Comparison of ENCODE assay signal across 13 mouse cellular contexts in genomic region chr14:28980482-28980881, GRCm38 (mm10). TPM values are rescaled to one million over a fixed set of nuclear protein-coding genes. Genes with fewer than 3 reads are reported as not detected.
DNase-seq lines count a peak whose midpoint lies in the region; ATAC-seq and TF ChIP-seq lines count a peak whose summit lies in the region.
"Had no signal": no experiment of that assay in that cellular context is flagged by ENCODE, and none has a peak within 500 bp of the region (broad histone marks: within the 10 kb centered on the region; RNA-seq: fewer than 3 reads in every experiment).

No protein-coding gene starts in this region.

- TF ChIP-seq CTCF in cortical plate, adult 2 months (IDR thresholded peaks at IDR 0.05; ENCODE audit: extremely low read depth, insufficient read depth, low read length), result 0 out of 2 replicates have a peak, but pooled peaks have one; percentile 2

- 36% methylated on average over 3 of the region's 3 CpGs for WGBS in hindbrain, embryonic 10.5 days
- WGBS in hindbrain, embryonic 12.5 days, result 32% methylated on average over 3 of the region's 3 CpGs
- 30% methylated on average over 3 of the region's 3 CpGs for WGBS in midbrain, embryonic 10.5 days
- WGBS in midbrain, embryonic 15.5 days, result 36% methylated on average over 3 of the region's 3 CpGs

- ATAC-seq in hindbrain, embryonic 12.5 days (ENCODE audit: low FRiP score), result no peak
- ATAC-seq in midbrain, embryonic 15.5 days (replicated peaks), result no peak

- H3K4me3 ChIP-seq in hindbrain, embryonic 10.5 days, result no peak overlapping the region
- no peak overlapping the region for H3K4me3 ChIP-seq in hindbrain, embryonic 12.5 days
- H3K4me3 ChIP-seq in midbrain, embryonic 10.5 days, result no peak overlapping the region
- H3K4me3 ChIP-seq in midbrain, embryonic 15.5 days, result no peak overlapping the region
- no peak overlapping the region for H3K4me3 ChIP-seq in cortical plate, adult 2 months (ENCODE audit: insufficient read depth, low read length)
- H3K4me3 ChIP-seq: heart, embryonic 10.5 days had no signal

- no peaks in the 10 kb centered on the region for H3K36me3 ChIP-seq in hindbrain, embryonic 10.5 days
- no peaks in the 10 kb centered on the region for H3K36me3 ChIP-seq in hindbrain, embryonic 12.5 days
- no peaks in the 10 kb centered on the region for H3K36me3 ChIP-seq in midbrain, embryonic 10.5 days
- no peaks in the 10 kb centered on the region for H3K36me3 ChIP-seq in midbrain, embryonic 15.5 days (replicated peaks)
- H3K36me3 ChIP-seq: heart, embryonic 10.5 days had no signal

- H3K9ac ChIP-seq in hindbrain, embryonic 12.5 days, result no peak overlapping the region
- H3K9ac ChIP-seq in midbrain, embryonic 15.5 days, result no peak overlapping the region

- DNase-seq in hindbrain, embryonic 10.5 days (ENCODE audit: low spot score), result peak; percentile 40
- peak; percentile 40 for DNase-seq in midbrain, embryonic 10.5 days (ENCODE audit: low spot score)
- DNase-seq in retina, embryonic 14.5 days (ENCODE audit: low spot score), result peak; percentile 44
- DNase-seq in testis, postnatal 10 days (ENCODE audit: low spot score), result no peak
- no peak for DNase-seq in layer of hippocampus, adult 18-20 months (ENCODE audit: low spot score in 2 of 2)
- DNase-seq: adrenal gland, postnatal 36 days; cerebellum, adult 8-10 months; lung, adult 2 months had no signal

- no peaks in the 10 kb centered on the region for H3K27me3 ChIP-seq in hindbrain, embryonic 10.5 days (ENCODE audit: insufficient read depth, poor library complexity, severe bottlenecking)
- no peaks in the 10 kb centered on the region for H3K27me3 ChIP-seq in hindbrain, embryonic 12.5 days
- H3K27me3 ChIP-seq in midbrain, embryonic 10.5 days (ENCODE audit: low read depth, poor library complexity, severe bottlenecking), result no peaks in the 10 kb centered on the region
- H3K27me3 ChIP-seq in midbrain, embryonic 15.5 days (replicated peaks), result no peaks in the 10 kb centered on the region

- H3K4me2 ChIP-seq in hindbrain, embryonic 12.5 days (replicated peaks), result no peak overlapping the region
- H3K4me2 ChIP-seq in midbrain, embryonic 15.5 days, result no peak overlapping the region

- H3K27ac ChIP-seq in hindbrain, embryonic 10.5 days, result peak overlapping the region; percentile 13; the same call in 1 of the 2 replicates
- H3K27ac ChIP-seq in hindbrain, embryonic 12.5 days, result no peak overlapping the region
- peak overlapping the region; percentile 63; the same call in 1 of the 2 replicates for H3K27ac ChIP-seq in midbrain, embryonic 10.5 days (replicated peaks)
- H3K27ac ChIP-seq in midbrain, embryonic 15.5 days, result no peak overlapping the region
- no peak overlapping the region for H3K27ac ChIP-seq in cortical plate, adult 2 months (ENCODE audit: insufficient read depth, low read length)
- H3K27ac ChIP-seq: heart, embryonic 10.5 days had no signal

- no peaks in the 10 kb centered on the region for H3K9me3 ChIP-seq in hindbrain, embryonic 10.5 days
- no peaks in the 10 kb centered on the region for H3K9me3 ChIP-seq in hindbrain, embryonic 12.5 days (replicated peaks)
- no peaks in the 10 kb centered on the region for H3K9me3 ChIP-seq in midbrain, embryonic 10.5 days (replicated peaks)
- H3K9me3 ChIP-seq in midbrain, embryonic 15.5 days, result no peaks in the 10 kb centered on the region
- H3K9me3 ChIP-seq: heart, embryonic 10.5 days had no signal

- TF ChIP-seq POLR2A in cortical plate, adult 2 months (IDR thresholded peaks at IDR 0.05; ENCODE audit: extremely low read depth, insufficient read depth, low read length), result no peak

- peaks cover 7% of the 10 kb centered on the region for H3K4me1 ChIP-seq in hindbrain, embryonic 10.5 days (replicated peaks)
- 0 out of 2 replicates have a peak, but pooled peaks cover 5% of the 10 kb centered on the region for H3K4me1 ChIP-seq in hindbrain, embryonic 12.5 days
- peaks cover 13% of the 10 kb centered on the region for H3K4me1 ChIP-seq in midbrain, embryonic 10.5 days
- no peaks in the 10 kb centered on the region for H3K4me1 ChIP-seq in midbrain, embryonic 15.5 days
- peaks cover 2% of the 10 kb centered on the region; the same call in 1 of the 2 replicates for H3K4me1 ChIP-seq in cortical plate, adult 2 months (ENCODE audit: control insufficient read depth, insufficient read depth, low read length)

RNA-seq across cellular contexts. Expression of gene Lrtm1, which starts 37.5 kb away (rescaled TPM):
- 0.86 and 1.7 TPM in 2 replicates for polyA plus RNA-seq in hindbrain, embryonic 10.5 days (2016; fragmentation: Nextera tagmentation; extraction: Ambion mirVana)
- polyA plus RNA-seq in hindbrain, embryonic 12.5 days (2016; fragmentation: Nextera tagmentation; extraction: Ambion mirVana), result 0.49 and 0.86 TPM in 2 replicates
- 17.5 and 27.2 TPM in 2 replicates for polyA plus RNA-seq in midbrain, embryonic 10.5 days (2016; fragmentation: Nextera tagmentation; extraction: Ambion mirVana)
- polyA plus RNA-seq in midbrain, embryonic 15.5 days (2015; fragmentation: Nextera tagmentation; extraction: Ambion mirVana), result 0.28 and 0.37 TPM in 2 replicates
- polyA plus RNA-seq in cortical plate, adult 2 months (2012; rRNA removed), result 0.02 TPM in 1 of 2 replicates, not detected in the other
- not detected for total RNA-seq in layer of hippocampus, adult 18-20 months (2021)
- total RNA-seq: adrenal gland, postnatal 36 days had no signal
- polyA plus RNA-seq: intestine, embryonic 14.5 days had no signal

Comparison
In these comparisons a context has a peak if more than half of its experiments do, and no peak if none do; other contexts are left out.
1. H3K27ac ChIP-seq: peak in hindbrain, embryonic 10.5 days (single experiment) and midbrain, embryonic 10.5 days (single experiment); none in hindbrain, embryonic 12.5 days (single experiment), midbrain, embryonic 15.5 days (single experiment) and cortical plate, adult 2 months (single experiment).
2. DNase-seq: peak in hindbrain, embryonic 10.5 days (single experiment), midbrain, embryonic 10.5 days (single experiment) and retina, embryonic 14.5 days (single experiment); none in testis, postnatal 10 days (single experiment) and layer of hippocampus, adult 18-20 months (0 of 2).